Mouse (Mus musculus): ENCODE results near the gene Ndufaf1. TPM values are rescaled to one million over a fixed set of nuclear protein-coding genes. Genes with fewer than 3 reads are reported as not detected.
A peak's percentile ranks its signal among the peaks of the same experiment; 100 is the strongest.

The Ndufaf1 gene
- 42.1 TPM in 2 replicates for polyA plus RNA-seq (2014; fragmentation: Nextera tagmentation; extraction: Ambion mirVana)

DNA sequence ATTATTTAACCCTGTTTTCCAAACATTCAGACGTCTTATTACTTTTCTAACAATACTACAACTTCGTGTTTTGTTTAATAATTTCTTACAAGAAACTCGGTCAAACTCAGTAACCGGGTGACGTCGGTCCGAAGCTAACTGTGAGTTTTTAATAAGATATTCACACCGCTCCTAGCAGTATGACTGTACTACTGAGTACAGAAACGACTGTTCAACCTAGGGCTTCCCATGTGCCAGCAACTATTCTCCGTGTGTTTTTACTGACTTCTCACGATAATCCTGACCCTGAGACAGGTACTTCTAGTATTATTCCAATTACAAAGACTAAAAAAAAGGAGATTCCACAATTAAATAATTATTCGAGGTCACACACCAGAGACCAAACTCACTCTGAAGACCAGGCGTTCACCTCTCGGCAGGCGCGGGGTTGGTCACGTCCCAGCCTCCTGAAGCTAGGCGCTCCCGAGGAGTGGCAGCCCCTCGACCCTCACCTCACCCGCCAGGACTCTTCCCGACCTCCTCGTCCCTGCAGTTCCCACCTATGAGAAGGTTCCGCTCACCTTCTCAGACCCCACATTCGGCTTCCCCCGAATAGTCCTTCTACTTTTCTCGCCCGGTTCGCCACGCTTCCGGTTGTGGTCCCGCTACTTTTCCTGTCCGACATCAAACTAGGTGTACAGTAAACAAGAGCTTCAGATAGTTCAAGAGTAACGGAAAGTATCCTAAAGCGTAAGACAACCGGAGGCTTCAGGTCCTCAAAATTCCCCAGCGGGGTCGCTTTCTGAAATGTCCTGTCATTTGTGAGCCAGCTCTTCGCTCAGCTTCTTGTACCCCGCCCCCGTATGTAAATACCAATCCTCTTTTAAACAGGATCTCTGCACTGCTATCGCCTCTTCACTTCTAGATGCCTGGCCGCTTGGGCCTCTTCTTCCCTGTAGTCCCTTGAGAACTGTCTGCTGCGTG lies at the start of gene Ndufaf1:
TSS of gene Ndufaf1 (minus strand) at position 608 of the 963 bp plus-strand sequence.
- Histone ChIP-seq H3K9me3 (ENCODE audit: control insufficient read depth, low read length) (no peaks in the 10 kb centered on the region), H3K4me3 (ENCODE audit: low read depth, low read length) (peak within 1 kb of the TSS; percentile 71), H3K4me1 (replicated peaks; ENCODE audit: control insufficient read depth, insufficient read depth, low read length) (no peaks in the 10 kb centered on the region), H3K9ac (ENCODE audit: low read depth, low read length) (peak within 1 kb of the TSS; percentile 78), H3K27ac (ENCODE audit: low read depth, low read length) (no peak within 1 kb of the TSS), H3K27me3 (ENCODE audit: control insufficient read depth, insufficient read depth, low read length) (no peaks in the 10 kb centered on the region), H3K36me3 (ENCODE audit: control insufficient read depth, insufficient read depth, low read length) (no peaks in the 10 kb centered on the region), H3K4me2 (replicated peaks; ENCODE audit: low read depth, low read length) (peak within 1 kb of the TSS; percentile 67)
- ATAC-seq (ENCODE audit: low FRiP score) (peak; percentile 75; the same call in 1 of the 2 replicates), DNase-seq (ENCODE audit: low spot score) (peak; percentile 81)
- 1% methylated on average over 44 of the region's 44 CpGs for WGBS

DNA sequence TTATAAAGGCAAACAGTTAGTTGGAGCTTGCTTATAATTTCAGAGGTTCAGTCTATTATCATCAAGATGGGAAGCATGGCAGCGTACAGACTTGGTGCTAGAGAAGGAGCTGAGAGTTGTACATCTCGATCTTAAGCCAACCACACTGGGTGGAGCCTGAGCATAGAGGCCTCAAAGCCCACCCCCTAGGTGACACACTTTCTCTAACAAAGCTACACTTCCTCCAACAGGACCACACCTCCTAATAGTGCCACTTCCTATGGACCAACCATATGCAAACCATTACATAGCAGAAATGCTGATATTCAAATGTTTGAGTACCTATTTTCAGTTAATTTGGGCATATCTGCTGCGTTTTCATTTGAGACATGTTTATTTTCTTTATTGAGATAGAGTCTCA lies 47.4 kb upstream of the Ndufaf1 start:
- no peak overlapping the region for H3K27ac ChIP-seq (ENCODE audit: low read depth, low read length)
- no peaks in the 10 kb centered on the region for H3K27me3 ChIP-seq (ENCODE audit: control insufficient read depth, insufficient read depth, low read length)
- no peaks in the 10 kb centered on the region for H3K9me3 ChIP-seq (ENCODE audit: control insufficient read depth, low read length)
- H3K36me3 ChIP-seq (ENCODE audit: control insufficient read depth, insufficient read depth, low read length) = peaks cover 5% of the 10 kb centered on the region; the same call in 1 of the 2 replicates
- no peak overlapping the region for H3K4me2 ChIP-seq (replicated peaks; ENCODE audit: low read depth, low read length)
- DNase-seq (ENCODE audit: low spot score) (no peak), ATAC-seq (ENCODE audit: low FRiP score) (no peak)
- no peak overlapping the region for H3K9ac ChIP-seq (ENCODE audit: low read depth, low read length)
- no peak overlapping the region for H3K4me3 ChIP-seq (ENCODE audit: low read depth, low read length)
- H3K4me1 ChIP-seq (replicated peaks; ENCODE audit: control insufficient read depth, insufficient read depth, low read length) = no peaks in the 10 kb centered on the region
- WGBS = 91% methylated on average over 3 of the region's 3 CpGs

DNA sequence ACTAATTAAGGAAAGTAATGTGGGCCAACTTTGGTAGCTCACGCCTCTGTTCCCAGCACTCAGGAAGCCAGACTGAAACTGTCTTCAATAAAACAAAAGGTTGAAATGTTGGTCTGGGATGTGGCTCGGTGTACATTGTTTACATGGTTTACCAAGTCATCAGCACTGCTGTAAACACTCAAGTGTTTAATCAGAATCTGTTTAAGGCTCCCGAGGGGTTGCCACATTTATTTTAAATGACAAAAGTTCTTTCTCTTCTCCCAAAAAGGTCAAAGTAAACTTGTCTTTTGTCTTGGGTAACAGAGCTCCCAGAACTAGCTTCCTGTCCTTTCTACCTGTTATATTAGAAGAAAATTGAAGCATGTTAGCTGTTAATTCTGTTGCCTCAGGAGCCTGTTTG lies 45.0 kb upstream of the Ndufaf1 start:
- H3K4me1 ChIP-seq (replicated peaks; ENCODE audit: control insufficient read depth, insufficient read depth, low read length) = no peaks in the 10 kb centered on the region
- ATAC-seq (ENCODE audit: low FRiP score) = no peak
- no peak for DNase-seq (ENCODE audit: low spot score)
- H3K4me2 ChIP-seq (replicated peaks; ENCODE audit: low read depth, low read length) = no peak overlapping the region
- peaks cover 5% of the 10 kb centered on the region; the same call in 1 of the 2 replicates for H3K36me3 ChIP-seq (ENCODE audit: control insufficient read depth, insufficient read depth, low read length)
- no peak overlapping the region for H3K27ac ChIP-seq (ENCODE audit: low read depth, low read length)
- WGBS = 83% methylated on average over 3 of the region's 3 CpGs
- H3K4me3 ChIP-seq (ENCODE audit: low read depth, low read length) = no peak overlapping the region
- no peaks in the 10 kb centered on the region for H3K9me3 ChIP-seq (ENCODE audit: control insufficient read depth, low read length)
- H3K27me3 ChIP-seq (ENCODE audit: control insufficient read depth, insufficient read depth, low read length) = no peaks in the 10 kb centered on the region
- H3K9ac ChIP-seq (ENCODE audit: low read depth, low read length) = no peak overlapping the region

DNA sequence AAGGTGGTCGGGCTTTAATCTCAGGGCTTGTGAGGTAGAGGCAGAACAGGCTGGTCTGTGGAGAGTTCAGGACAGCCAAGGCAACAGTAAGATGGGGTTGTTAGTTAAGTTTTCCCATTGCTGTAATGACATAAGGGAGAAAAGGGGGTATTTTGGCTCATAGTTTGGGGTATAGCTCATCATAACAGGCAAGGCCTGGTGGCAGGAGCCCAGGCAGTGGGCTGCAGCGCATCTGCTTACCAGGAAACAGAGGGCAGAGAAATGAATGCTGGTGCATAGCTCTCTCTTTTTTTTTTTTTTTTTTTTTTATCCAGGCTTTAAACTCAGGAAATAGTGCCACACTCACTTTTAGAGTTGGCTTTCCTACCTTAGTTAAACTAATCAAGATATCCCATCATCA lies 40.5 kb upstream of the Ndufaf1 start:
- no peak overlapping the region for H3K4me2 ChIP-seq (replicated peaks; ENCODE audit: low read depth, low read length)
- 98% methylated on average over 2 of the region's 2 CpGs for WGBS
- no peaks in the 10 kb centered on the region for H3K27me3 ChIP-seq (ENCODE audit: control insufficient read depth, insufficient read depth, low read length)
- H3K9me3 ChIP-seq (ENCODE audit: control insufficient read depth, low read length) = no peaks in the 10 kb centered on the region
- H3K27ac ChIP-seq (ENCODE audit: low read depth, low read length) = no peak overlapping the region
- no peaks in the 10 kb centered on the region for H3K4me1 ChIP-seq (replicated peaks; ENCODE audit: control insufficient read depth, insufficient read depth, low read length)
- no peak overlapping the region for H3K4me3 ChIP-seq (ENCODE audit: low read depth, low read length)
- no peak overlapping the region for H3K9ac ChIP-seq (ENCODE audit: low read depth, low read length)
- H3K36me3 ChIP-seq (ENCODE audit: control insufficient read depth, insufficient read depth, low read length) = peaks cover 3% of the 10 kb centered on the region; the same call in 1 of the 2 replicates
- no peak for ATAC-seq (ENCODE audit: low FRiP score)
- DNase-seq (ENCODE audit: low spot score) = no peak

DNA sequence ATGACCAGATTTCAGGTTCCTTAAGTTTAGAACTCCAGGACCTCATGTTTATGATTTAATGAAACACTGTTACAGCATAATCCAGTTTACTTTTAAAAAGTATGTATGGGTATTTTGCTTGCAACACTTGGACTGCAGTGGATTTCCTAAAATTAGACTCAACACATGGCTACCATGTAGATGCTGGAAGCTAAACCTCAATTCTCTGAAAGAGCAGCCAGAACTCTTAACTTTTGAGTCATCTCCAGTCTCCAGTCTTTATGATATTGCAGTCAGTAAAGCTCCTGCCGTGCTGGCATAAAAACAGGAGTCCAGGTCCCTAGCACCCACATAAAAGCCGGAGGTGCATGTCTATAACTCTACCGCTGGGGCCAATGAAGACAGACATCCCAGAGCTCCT lies 37.3 kb upstream of the Ndufaf1 start:
- ATAC-seq (ENCODE audit: low FRiP score) = no peak
- Histone ChIP-seq H3K4me1 (replicated peaks; ENCODE audit: control insufficient read depth, insufficient read depth, low read length) (no peaks in the 10 kb centered on the region), H3K9me3 (ENCODE audit: control insufficient read depth, low read length) (no peaks in the 10 kb centered on the region), H3K4me3 (ENCODE audit: low read depth, low read length) (no peak overlapping the region), H3K9ac (ENCODE audit: low read depth, low read length) (no peak overlapping the region), H3K27me3 (ENCODE audit: control insufficient read depth, insufficient read depth, low read length) (no peaks in the 10 kb centered on the region), H3K27ac (ENCODE audit: low read depth, low read length) (no peak overlapping the region), H3K36me3 (ENCODE audit: control insufficient read depth, insufficient read depth, low read length) (no peaks in the 10 kb centered on the region), H3K4me2 (replicated peaks; ENCODE audit: low read depth, low read length) (no peak overlapping the region)
- 98% methylated on average over 3 of the region's 3 CpGs for WGBS
- DNase-seq (ENCODE audit: low spot score) = no peak

DNA sequence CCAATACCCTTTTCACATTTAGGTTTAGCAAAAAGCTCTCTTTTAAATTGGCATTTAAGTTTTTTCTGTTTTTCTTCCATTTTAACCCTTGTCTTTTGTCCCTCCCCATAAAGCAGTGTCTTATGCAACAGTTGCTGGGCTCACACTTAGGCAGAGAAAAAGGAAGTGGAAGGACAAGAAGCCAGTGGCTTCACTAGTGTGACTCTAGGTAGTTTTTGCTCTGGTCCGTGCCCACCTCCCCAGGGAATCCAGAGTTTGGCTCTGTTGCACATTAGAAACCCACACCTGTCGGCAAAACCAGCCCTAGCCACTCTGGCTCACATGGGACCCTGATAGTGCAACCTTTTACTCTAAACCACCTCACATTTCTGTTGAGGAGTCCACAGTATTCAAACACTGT lies 35.8 kb upstream of the Ndufaf1 start:
- Histone ChIP-seq H3K9me3 (ENCODE audit: control insufficient read depth, low read length) (no peaks in the 10 kb centered on the region), H3K4me1 (replicated peaks; ENCODE audit: control insufficient read depth, insufficient read depth, low read length) (no peaks in the 10 kb centered on the region), H3K27ac (ENCODE audit: low read depth, low read length) (no peak overlapping the region), H3K4me2 (replicated peaks; ENCODE audit: low read depth, low read length) (no peak overlapping the region), H3K9ac (ENCODE audit: low read depth, low read length) (no peak overlapping the region), H3K27me3 (ENCODE audit: control insufficient read depth, insufficient read depth, low read length) (no peaks in the 10 kb centered on the region), H3K4me3 (ENCODE audit: low read depth, low read length) (no peak overlapping the region), H3K36me3 (ENCODE audit: control insufficient read depth, insufficient read depth, low read length) (no peaks in the 10 kb centered on the region)
- DNase-seq (ENCODE audit: low spot score) (no peak), ATAC-seq (ENCODE audit: low FRiP score) (no peak)
- 90% methylated on average over 2 of the region's 2 CpGs for WGBS

DNA sequence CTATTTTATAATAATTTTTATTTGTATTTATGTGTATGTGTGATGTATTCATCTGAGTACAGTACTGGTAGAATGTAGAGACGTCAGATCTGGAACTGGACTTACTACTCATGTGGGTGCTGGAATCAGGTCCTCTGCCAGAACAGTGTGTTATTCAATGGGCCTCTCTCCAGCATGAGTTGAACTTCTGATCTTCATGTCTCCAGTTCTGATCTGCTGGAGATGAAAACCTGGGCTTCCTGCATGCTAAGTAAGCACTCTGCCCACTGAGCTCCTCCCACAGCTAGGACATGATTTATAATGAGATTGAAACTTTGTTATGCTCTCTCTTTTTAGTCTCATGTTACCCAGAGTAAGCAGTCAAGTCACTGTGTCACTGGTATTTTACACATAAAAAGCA lies 33.5 kb upstream of the Ndufaf1 start:
- no peaks in the 10 kb centered on the region for H3K4me1 ChIP-seq (replicated peaks; ENCODE audit: control insufficient read depth, insufficient read depth, low read length)
- no peak overlapping the region for H3K9ac ChIP-seq (ENCODE audit: low read depth, low read length)
- H3K4me3 ChIP-seq (ENCODE audit: low read depth, low read length) = no peak overlapping the region
- DNase-seq (ENCODE audit: low spot score) (no peak), ATAC-seq (ENCODE audit: low FRiP score) (no peak)
- H3K27me3 ChIP-seq (ENCODE audit: control insufficient read depth, insufficient read depth, low read length) = no peaks in the 10 kb centered on the region
- H3K9me3 ChIP-seq (ENCODE audit: control insufficient read depth, low read length) = no peaks in the 10 kb centered on the region
- WGBS = 86% methylated on average over 1 of the region's 1 CpGs
- H3K4me2 ChIP-seq (replicated peaks; ENCODE audit: low read depth, low read length) = no peak overlapping the region
- no peaks in the 10 kb centered on the region for H3K36me3 ChIP-seq (ENCODE audit: control insufficient read depth, insufficient read depth, low read length)
- no peak overlapping the region for H3K27ac ChIP-seq (ENCODE audit: low read depth, low read length)

DNA sequence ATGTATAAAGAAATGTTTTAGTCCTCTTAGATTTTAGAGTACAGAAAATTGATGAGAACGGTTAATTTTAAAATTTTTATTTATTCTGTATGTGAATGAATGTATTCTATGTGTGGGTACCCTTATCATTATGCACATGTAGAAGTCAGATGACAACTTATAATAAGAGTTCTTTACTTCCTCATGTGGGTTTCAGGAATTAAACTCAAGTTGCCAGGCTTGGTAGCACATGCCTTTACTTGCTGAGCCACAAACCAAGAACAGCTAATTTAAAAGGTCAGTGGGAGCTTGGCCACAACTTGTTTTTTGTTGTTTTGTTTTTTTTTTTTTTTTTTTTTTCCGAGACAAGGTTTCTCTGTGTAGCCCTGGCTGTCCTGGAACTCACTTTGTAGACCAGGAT lies 32.2 kb upstream of the Ndufaf1 start:
- H3K36me3 ChIP-seq (ENCODE audit: control insufficient read depth, insufficient read depth, low read length) = no peaks in the 10 kb centered on the region
- no peaks in the 10 kb centered on the region for H3K4me1 ChIP-seq (replicated peaks; ENCODE audit: control insufficient read depth, insufficient read depth, low read length)
- no peak for DNase-seq (ENCODE audit: low spot score)
- WGBS = 89% methylated on average over 2 of the region's 2 CpGs
- ATAC-seq (ENCODE audit: low FRiP score) = no peak
- no peak overlapping the region for H3K4me2 ChIP-seq (replicated peaks; ENCODE audit: low read depth, low read length)
- H3K27me3 ChIP-seq (ENCODE audit: control insufficient read depth, insufficient read depth, low read length) = no peaks in the 10 kb centered on the region
- H3K27ac ChIP-seq (ENCODE audit: low read depth, low read length) = no peak overlapping the region
- H3K9me3 ChIP-seq (ENCODE audit: control insufficient read depth, low read length) = no peaks in the 10 kb centered on the region
- H3K9ac ChIP-seq (ENCODE audit: low read depth, low read length) = no peak overlapping the region
- no peak overlapping the region for H3K4me3 ChIP-seq (ENCODE audit: low read depth, low read length)

Measured in hindbrain, embryonic 11.5 days (tissue).